Mouse (Mus musculus) lung, postnatal 0 days (tissue): ENCODE results near the gene Taok3. TPM values are rescaled to one million over a fixed set of nuclear protein-coding genes. Genes with fewer than 3 reads are reported as not detected.

Source experiments
- ATAC-seq: fragments of 200-750 bp; cut with Nextera tagmentation; 2 replicates; pipeline ENCODE4 v1.8.0; 2017; ENCODE audit warnings: moderate library complexity
- DNase-seq: peaks from one replicate; pipeline ENCODE4 v3.0.0-alpha.2; 2016; ENCODE audit warnings: low spot score
- H3K27ac ChIP-seq: fragments of 300-500 bp; sonication (generic); 2 replicates; pipeline ENCODE4 v1.5.1; 2014; ENCODE audit warnings: antibody characterized with exemption, mild to moderate bottlenecking, low read length, mixed read lengths
- H3K27me3 ChIP-seq: fragments of 300-500 bp; sonication (generic); replicated peaks from 2 replicates; pipeline ENCODE4 v1.6.1; 2014; ENCODE audit warnings: low read length, mixed read lengths; ENCODE audit not compliant: insufficient read depth
- H3K36me3 ChIP-seq: fragments of 300-500 bp; sonication (generic); 2 replicates; pipeline ENCODE4 v1.6.1; 2014; ENCODE audit warnings: low read length, mixed read lengths; ENCODE audit not compliant: insufficient read depth
- H3K4me1 ChIP-seq: fragments of 300-500 bp; sonication (generic); 2 replicates; pipeline ENCODE4 v1.6.1; 2014; ENCODE audit warnings: antibody characterized with exemption, low read depth, low read length, mixed read lengths; ENCODE audit not compliant: insufficient read depth
- H3K4me2 ChIP-seq: fragments of 300-500 bp; sonication (generic); replicated peaks from 2 replicates; pipeline ENCODE4 v1.6.1; 2014; ENCODE audit warnings: low read depth, mild to moderate bottlenecking, low read length, moderate library complexity, mixed read lengths
- H3K4me3 ChIP-seq: fragments of 300-500 bp; sonication (generic); 2 replicates; pipeline ENCODE4 v1.5.1; 2014; ENCODE audit warnings: low read depth, low read length
- H3K9ac ChIP-seq: fragments of 300-500 bp; sonication (generic); replicated peaks from 2 replicates; pipeline ENCODE4 v1.6.1; 2014; ENCODE audit warnings: low read depth, mild to moderate bottlenecking
- H3K9me3 ChIP-seq: fragments of 300-500 bp; sonication (generic); 2 replicates; pipeline ENCODE4 v1.6.1; 2016; ENCODE audit warnings: low read length, mixed read lengths
- CTCF ChIP-seq: IDR thresholded peaks from 2 replicates; pipeline ENCODE4 v1.5.1; 2016; ENCODE audit warnings: antibody characterized with exemption, mild to moderate bottlenecking
- EP300 ChIP-seq: IDR thresholded peaks from 2 replicates; pipeline ENCODE4 v1.6.1; 2016; ENCODE audit warnings: antibody characterized with exemption, mild to moderate bottlenecking, control low read depth
- WGBS: fragments of 180-500 bp; shearing (Covaris S2); extraction: QIAGEN DNeasy Blood & Tissue Kit; methylation state at CpG from one replicate; pipeline ENCODE4 v1.1.7; 2014; 5-methylcytosine and 5-hydroxymethylcytosine counted together
- polyA plus RNA-seq: library from polyadenylated mRNA; unstranded; fragments of >200 nt; fragmentation: Nextera tagmentation; extraction: Ambion mirVana; gene quantifications from 2 replicates; pipeline ENCODE4 v1.2.1, GENCODE M21; 2015

The Taok3 gene
- polyA plus RNA-seq, 1 experiment from 2014 or later, result 55.5 TPM

DNA sequence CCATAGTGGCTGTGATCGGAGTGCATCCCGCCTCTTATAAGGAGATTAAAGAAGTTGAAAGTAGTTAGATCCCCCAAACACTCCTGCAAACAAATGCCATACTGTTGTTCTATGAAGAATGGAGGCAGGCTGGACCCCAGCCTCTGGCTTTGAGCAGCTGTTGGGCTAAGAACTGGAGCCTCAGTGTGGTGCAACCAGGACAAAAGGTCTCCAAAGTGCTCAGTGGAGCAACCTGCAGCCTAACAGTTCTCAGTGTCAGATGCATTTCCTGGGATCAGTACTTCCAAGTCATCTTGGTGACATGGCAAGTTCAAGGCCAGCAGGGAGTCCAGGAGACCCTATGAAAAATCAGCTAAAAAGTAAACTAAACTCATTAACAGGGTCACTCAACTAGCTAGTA lies 45.0 kb downstream of the Taok3 start:
- DNase-seq, result no peak
- TF ChIP-seq CTCF (no peak), EP300 (no peak)
- WGBS, result 91% methylated on average over 2 of the region's 2 CpGs

DNA sequence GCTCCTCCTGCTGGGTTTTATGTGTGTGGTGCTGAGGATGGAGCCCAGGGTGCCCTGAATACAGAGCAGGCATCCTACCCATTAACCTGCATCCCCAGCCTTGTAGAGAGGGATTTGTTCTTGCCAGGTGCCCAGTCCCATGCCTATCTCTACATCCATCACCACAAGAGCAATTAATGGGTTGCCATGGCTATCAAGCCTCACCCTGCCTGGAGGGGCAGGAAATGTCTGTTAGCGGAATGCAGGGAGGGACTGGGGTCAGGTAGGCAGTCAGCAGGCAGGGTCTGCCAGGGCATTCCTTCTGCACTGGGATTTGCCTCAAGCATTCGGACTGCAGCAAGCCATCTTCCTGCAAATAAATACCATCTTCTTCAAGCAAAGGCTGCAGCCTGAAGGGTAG lies 46.0 kb downstream of the Taok3 start:
- Histone ChIP-seq H3K9me3 (no peaks in the 10 kb centered on the region), H3K4me3 (no peak overlapping the region), H3K27me3 (no peaks in the 10 kb centered on the region), H3K9ac (no peak overlapping the region), H3K4me1 (no peaks in the 10 kb centered on the region), H3K36me3 (no peaks in the 10 kb centered on the region), H3K27ac (no peak overlapping the region), H3K4me2 (no peak overlapping the region)
- DNase-seq (no peak), ATAC-seq (peak; percentile 59; the same call in 1 of the 2 replicates)
- WGBS, result 33% methylated on average over 2 of the region's 2 CpGs
- no peak for TF ChIP-seq EP300
- TF ChIP-seq CTCF, result no peak

More for the DNA sequence above, 45.0 kb downstream of the Taok3 start:
- Histone ChIP-seq H3K4me3 (no peak overlapping the region), H3K4me1 (no peaks in the 10 kb centered on the region), H3K27me3 (no peaks in the 10 kb centered on the region), H3K36me3 (no peaks in the 10 kb centered on the region), H3K9me3 (no peaks in the 10 kb centered on the region), H3K9ac (no peak overlapping the region), H3K4me2 (no peak overlapping the region), H3K27ac (no peak overlapping the region)
- no peak for ATAC-seq

DNA sequence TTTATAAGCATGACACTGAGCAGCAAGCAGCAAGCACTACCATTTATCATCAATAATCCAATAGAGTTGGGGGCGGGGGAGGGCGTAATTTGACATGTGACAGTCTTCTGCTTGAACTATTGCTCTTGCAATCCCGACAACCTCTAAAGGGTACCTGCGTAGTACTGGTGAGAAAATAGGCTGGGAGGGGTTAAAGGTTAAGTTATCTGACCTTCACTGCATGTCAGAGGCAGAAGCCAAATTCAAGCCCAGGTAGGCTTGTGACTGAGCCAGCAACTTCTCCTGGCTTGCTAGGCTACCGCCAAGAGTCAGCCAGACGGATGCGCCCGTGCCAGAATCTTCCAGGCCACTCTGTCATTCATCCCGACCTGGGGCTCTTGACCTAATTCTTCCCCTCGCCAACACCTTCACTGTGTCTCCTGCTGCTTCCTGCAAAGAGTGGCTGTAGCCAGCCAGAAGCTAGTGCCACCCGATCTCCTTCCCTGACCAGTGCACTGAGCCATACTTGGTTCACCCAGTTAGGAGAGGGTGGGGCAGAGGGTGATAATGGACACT lies 47.0 kb downstream of the Taok3 start:
- Histone ChIP-seq H3K27ac (no peak overlapping the region), H3K27me3 (no peaks in the 10 kb centered on the region), H3K4me3 (no peak overlapping the region), H3K36me3 (no peaks in the 10 kb centered on the region), H3K9ac (no peak overlapping the region), H3K4me2 (no peak overlapping the region), H3K4me1 (no peaks in the 10 kb centered on the region), H3K9me3 (no peaks in the 10 kb centered on the region)
- TF ChIP-seq CTCF, result no peak
- no peak for TF ChIP-seq EP300
- no peak for ATAC-seq
- no peak for DNase-seq
- 77% methylated on average over 11 of the region's 11 CpGs for WGBS

DNA sequence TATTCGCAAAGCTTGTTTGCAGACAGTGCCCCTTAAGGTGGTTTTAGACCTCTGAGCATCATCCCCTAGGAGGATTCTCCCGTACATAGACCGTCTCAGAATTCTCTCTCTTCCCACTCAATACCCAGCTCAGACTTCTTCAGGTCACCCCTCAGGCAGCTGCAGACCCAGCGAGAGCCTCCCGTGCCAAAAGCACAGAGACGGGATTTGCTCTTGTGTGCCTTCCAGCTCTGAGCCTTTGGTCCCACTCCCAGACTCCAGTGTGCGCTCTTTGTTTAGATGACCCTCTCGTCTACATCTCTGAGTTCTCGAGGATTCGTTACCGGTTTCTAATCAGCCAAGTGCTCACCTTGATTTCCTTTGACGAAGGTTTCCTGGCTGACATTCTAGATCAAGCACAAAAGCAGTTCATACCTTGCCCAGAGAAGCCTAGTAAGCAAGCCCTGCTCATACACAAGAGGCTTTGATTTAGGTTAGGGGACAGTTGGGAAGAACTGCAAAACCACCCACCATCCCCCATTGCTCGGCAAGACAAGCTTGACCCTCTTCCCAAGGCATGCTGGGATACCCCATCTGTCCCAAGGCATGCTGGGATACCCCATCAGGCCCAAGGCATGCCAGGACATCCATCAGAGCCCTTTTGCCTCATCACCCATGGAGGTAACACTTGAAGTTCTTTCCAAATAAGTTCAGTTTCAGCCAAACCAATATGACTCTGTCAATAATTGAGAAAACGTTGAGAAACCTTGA lies 48.6 kb downstream of the Taok3 start:
- DNase-seq (no peak), ATAC-seq (no peak)
- 83% methylated on average over 14 of the region's 14 CpGs for WGBS
- H3K9ac ChIP-seq, result no peak overlapping the region
- no peak overlapping the region for H3K4me2 ChIP-seq
- H3K4me3 ChIP-seq, result no peak overlapping the region
- no peaks in the 10 kb centered on the region for H3K36me3 ChIP-seq
- H3K4me1 ChIP-seq, result no peaks in the 10 kb centered on the region
- no peak overlapping the region for H3K27ac ChIP-seq
- no peaks in the 10 kb centered on the region for H3K27me3 ChIP-seq
- TF ChIP-seq CTCF (no peak), EP300 (no peak)
- H3K9me3 ChIP-seq, result no peaks in the 10 kb centered on the region

DNA sequence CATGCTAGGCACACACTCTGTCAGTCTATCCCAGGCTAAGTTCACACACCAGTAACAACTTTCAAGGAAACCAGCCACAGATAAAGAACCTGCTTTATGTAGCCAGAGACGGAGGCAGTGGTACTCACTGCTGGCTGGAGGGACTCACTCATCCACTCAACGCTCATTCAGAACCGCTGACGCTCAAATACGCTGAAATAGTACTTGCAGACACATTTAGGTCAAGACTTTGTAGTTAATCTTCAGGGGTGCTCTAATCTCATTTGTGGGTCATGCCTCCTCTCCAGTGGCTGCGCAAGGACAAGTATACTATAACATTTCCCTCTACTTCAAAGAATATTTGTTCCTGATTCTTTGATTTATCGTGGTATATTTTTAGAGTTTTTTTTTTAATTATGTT lies 54.1 kb downstream of the Taok3 start:
- Histone ChIP-seq H3K27me3 (no peaks in the 10 kb centered on the region), H3K36me3 (no peaks in the 10 kb centered on the region), H3K4me1 (no peaks in the 10 kb centered on the region), H3K9me3 (no peaks in the 10 kb centered on the region), H3K9ac (no peak overlapping the region), H3K4me3 (no peak overlapping the region), H3K4me2 (no peak overlapping the region), H3K27ac (no peak overlapping the region)
- 66% methylated on average over 7 of the region's 7 CpGs for WGBS
- TF ChIP-seq CTCF (no peak), EP300 (no peak)
- DNase-seq (peak; percentile 43), ATAC-seq (peak; percentile 60)

DNA sequence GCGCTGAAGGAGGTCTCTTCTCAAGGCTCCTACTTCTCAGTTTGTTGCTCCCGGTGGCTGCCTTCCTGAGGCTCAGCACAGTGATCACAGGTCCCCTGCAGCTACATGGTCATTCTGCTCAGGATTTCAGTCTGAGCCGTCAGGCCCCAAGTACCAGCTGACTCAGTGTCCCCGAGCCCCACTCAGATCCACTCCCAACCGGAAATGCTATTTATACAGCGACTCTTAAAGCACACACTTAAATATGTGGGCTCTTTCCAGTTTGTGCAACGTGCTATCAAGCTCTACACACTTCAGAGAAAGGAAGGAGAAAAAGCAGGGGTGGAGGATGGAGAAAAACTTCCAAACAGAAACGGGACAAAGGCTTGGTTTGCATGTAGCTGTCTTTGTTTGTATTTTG lies 56.0 kb downstream of the Taok3 start:
- peak overlapping the region; percentile 11; the same call in 1 of the 2 replicates for H3K27ac ChIP-seq
- no peaks in the 10 kb centered on the region for H3K36me3 ChIP-seq
- no peak overlapping the region for H3K9ac ChIP-seq
- H3K4me2 ChIP-seq, result no peak overlapping the region
- H3K27me3 ChIP-seq, result no peaks in the 10 kb centered on the region
- no peaks in the 10 kb centered on the region for H3K9me3 ChIP-seq
- 38% methylated on average over 8 of the region's 8 CpGs for WGBS
- DNase-seq (peak; percentile 77), ATAC-seq (peak; percentile 71)
- TF ChIP-seq CTCF (no peak), EP300 (peak; percentile 48; the same call in 1 of the 2 replicates)
- no peak overlapping the region for H3K4me3 ChIP-seq
- H3K4me1 ChIP-seq, result no peaks in the 10 kb centered on the region
